Mouse (Mus musculus) testis, adult 2 months (tissue): ENCODE measurements at regions not wholly inside any gene's neighbourhood (a gene's known extent, or its start where the extent isn't known, plus 50 kb on each side); places are given as distances from the start of the nearest gene placed in this dataset.

ENCODE experiments used
- CTCF ChIP-seq: fragments of 200-500 bp; IDR thresholded peaks from 2 replicates; pipeline ENCODE4 v1.5.1; 2012; ENCODE audit warnings: low read depth, mild to moderate bottlenecking, inconsistent platforms, low read length, moderate library complexity; ENCODE audit not compliant: control insufficient read depth, insufficient read depth, insufficient replicate concordance
- POLR2A ChIP-seq: fragments of 200-500 bp; IDR thresholded peaks from 2 replicates; pipeline ENCODE4 v1.6.1; 2012; ENCODE audit warnings: low read depth, mild to moderate bottlenecking, inconsistent platforms, low read length, moderate library complexity; ENCODE audit not compliant: control insufficient read depth

DNA sequence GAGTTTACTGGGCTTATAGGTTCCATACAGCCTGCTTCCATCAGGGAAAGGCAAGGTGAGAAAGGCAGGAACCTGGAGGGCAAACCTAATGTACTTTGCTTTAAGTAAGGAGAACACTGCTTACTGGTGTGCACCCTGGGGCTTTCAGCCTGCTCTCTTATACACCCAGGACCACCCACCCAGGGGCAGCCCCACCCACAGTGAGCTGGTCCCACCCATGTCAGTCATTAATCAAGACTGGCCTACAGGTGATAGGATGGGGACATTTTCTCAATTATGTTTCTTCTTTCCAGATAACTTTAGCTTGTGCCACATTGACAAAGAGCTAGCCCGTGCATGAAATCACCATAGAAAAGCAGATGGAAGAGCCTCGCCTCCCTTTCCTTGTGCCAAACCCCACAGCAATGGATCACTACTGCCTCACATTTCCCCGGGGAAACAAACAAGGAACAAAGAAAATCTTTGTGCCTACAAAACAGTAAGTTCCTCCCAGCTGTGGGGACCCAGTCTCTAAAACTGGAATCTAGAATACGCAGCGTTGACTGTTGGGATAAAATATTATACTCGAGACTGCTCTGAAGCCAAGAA lies 221.5 kb downstream of the Pdcd6ip start:
- TF ChIP-seq CTCF (no peak), POLR2A (no peak)
